Mouse (Mus musculus) ovary, postnatal 10 days (tissue): ENCODE data around the gene Rftn2.

Source experiments
- DNase-seq: peaks from one replicate; pipeline ENCODE4 v3.0.0; 2022; ENCODE audit warnings: low spot score

Gene Rftn2

DNA sequence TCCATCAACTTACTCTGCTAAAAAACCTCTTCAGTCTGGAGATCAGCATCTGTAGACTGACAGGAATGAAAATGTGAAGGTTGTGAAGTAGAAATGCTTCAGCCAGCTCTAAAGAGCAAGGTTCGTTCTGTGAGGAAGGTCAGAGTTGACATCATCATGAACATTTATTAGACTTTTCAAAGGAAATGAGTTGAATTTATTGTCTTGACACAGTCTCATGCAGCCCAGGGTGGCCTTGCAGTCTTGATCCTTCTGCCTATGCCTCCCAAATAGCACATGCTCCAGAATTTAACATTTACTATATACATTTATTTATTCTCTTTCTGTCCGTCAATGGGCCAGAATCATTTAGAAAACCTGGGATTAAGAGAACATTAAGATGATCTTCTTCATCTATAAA lies 103.0 kb downstream of the Rftn2 start:
- no peak for DNase-seq

DNA sequence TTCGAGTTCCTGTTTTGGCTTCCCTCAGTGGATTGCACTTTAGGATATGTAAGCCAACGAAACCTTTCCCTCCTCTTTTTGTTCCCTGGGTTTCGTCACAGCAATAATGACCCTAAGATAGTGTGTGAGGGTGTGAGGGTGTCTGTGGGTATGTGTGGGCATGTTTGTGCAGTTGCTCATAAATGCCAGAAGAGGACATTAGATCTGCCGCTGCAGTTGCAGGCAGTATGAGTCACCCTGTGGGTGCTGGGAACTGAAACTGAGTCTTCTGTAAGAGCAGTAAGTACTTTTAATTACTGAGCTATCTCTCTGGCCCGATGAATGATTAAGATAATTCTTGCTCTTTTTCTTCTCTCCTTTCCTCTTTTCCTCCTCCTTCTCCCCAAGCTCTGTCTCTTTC lies 103.5 kb downstream of the Rftn2 start:
- no peak for DNase-seq
